Mouse (Mus musculus): ENCODE measurements around the gene Cnot6.

Cnot6 gene

GRCm38 (mm10) chr11:49654651-49655050 lies 57.9 kb downstream of the Cnot6 start:
- no peak for DNase-seq (ENCODE audit: low spot score in 2 of 2)

DNA sequence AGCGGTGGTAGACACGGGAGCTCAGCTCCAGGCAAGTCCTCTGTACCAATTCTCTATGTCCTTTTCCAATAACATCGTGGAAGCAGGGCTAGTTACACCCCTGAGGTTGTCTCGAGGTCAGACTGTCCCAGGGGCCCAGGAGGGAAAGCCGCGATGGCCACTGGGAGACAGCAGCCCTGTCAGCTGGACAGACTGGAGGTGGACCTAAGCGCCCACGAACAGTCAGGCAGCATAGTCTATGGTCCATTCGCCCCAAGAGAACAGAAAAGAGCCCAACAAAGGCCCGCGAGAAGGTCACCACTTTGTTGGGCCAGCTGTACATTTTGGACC lies 59.5 kb downstream of the Cnot6 start:
- DNase-seq (ENCODE audit: low spot score in 2 of 2), result no peak

DNA sequence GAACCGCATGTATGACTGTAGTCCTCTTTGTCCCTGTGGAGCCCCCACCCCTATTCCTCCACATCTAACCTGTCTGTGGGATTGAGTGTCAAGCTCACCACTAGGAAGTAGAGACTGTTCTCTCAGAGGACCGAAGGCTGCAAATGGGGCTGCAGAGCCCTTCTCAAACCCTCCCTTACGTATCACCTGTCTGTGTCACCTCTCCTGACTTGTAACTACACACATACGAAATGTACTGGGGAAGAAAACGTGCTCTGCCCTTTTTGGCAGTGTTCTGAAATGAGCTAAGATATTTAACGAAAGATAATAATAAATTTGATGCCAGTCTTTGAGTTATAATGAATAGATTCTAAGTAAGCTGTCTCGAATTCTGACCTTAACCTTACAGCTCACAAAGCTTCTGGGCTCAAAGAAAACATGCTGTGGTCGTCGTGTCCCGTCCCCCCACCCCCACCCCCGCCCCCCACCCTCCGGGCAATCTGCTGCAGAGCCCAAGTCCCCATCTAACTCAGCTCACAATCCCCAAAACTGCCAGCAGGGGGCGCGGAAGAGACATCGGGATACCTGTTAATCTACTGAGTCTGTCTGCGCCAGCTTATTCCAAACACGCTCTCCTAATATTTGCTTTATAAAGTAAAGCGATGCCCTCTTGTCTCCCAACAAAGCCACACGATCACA lies 60.0 kb downstream of the Cnot6 start:
- peak; percentile 50 to 69 for DNase-seq (ENCODE audit: low spot score in 2 of 2)

DNA sequence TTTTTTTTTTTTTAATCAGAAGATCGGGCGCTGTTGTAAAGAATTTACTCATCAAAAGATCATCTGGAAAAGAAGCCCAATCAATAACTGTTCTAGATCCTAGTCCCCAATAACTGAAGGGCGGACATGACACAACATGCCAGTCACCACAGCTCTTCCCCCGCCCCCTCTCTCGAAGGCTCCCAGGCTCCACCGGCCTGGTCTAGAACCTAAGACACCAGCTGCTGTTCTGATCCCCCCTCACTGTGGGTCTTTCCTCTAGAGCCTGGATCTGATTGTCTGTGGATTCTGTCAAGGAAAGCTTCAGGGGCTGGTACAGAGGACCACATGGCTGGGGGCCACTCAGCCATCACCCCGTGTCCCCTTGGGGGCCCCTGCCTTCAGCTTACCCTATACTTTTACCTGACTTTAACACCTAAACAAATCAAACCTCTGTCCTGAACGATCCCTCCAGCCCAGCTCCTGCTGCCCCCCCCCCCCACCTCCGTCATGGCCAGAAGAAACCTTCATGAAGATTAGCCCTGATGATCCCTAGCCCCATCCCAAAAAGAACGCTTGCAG lies 60.7 kb downstream of the Cnot6 start:
- no peak for DNase-seq (ENCODE audit: low spot score in 2 of 2)

- no peak for DNase-seq (ENCODE audit: low spot score in 2 of 2)
These were observed 61.3 kb downstream of the Cnot6 start for GRCm38 (mm10) chr11:49650994-49651761.

DNA sequence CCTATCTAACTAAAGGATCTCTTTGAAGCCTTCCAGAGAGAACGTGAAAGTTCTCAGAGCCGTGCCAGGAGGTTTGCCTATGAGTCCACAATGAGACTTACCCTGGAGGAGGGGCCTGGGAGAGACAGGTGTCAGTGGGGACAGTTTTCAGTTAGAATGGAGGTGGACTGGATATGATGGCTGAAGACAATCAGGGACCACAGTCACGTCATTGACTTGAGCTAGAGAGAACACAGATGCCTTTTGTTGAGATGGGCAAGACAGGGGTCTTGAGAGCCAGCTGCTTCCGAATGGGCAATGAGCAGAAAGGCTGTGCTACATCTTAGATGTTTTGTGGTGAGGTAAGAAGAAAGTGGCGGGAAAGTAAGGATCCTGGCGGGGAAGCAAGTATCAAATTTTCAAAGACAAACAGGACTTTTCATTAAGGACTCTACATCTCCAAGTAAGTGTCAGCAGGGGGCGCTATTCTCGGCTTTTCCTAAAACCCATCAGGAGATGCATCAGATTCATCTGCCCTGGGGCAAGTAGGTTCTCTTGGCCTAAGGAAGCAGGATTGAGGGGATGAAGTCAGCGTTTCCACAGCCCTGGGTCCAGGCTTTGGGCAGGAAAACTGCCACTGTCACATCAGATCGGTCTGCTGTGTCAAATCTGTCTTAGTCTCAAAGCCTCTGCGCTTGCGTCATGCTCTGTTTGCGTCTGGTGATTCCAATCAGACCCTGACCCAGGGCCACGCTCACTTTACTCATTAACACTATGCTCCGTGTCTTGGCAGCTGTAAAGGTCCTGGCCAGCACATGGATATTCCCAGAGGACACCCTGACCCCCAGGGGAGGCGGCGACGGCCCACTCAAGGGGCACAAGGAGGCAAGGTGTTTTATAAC lies 62.2 kb downstream of the Cnot6 start:
- no peak for DNase-seq (ENCODE audit: low spot score in 2 of 2)

GRCm38 (mm10) chr11:49645677-49646076 lies 66.8 kb downstream of the Cnot6 start:
- no peak for DNase-seq (ENCODE audit: low spot score in 2 of 2)

DNA sequence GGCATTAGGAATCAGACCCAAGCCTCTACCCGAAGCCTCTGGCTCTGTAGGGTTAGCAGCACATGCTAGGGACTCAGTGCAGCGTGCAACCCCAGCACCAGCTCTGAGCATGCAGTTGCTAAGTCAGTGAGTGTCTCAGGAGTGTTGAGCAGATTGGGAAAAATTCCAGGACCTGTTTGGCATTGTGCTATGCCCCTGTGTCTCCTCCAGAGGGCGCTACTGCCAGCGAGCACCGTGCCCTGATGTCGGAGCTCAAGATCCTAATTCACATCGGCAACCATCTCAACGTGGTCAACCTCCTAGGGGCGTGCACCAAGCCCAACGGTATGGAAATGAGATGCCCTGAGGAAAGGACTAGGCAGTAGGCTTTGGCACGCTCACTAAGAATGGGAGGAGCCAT lies 76.1 kb downstream of the Cnot6 start:
- no peak for DNase-seq (ENCODE audit: low spot score in 2 of 2)

- no peak for DNase-seq (ENCODE audit: low spot score in 2 of 2)
These were observed 76.9 kb downstream of the Cnot6 start for GRCm38 (mm10) chr11:49635671-49636070.

DNA sequence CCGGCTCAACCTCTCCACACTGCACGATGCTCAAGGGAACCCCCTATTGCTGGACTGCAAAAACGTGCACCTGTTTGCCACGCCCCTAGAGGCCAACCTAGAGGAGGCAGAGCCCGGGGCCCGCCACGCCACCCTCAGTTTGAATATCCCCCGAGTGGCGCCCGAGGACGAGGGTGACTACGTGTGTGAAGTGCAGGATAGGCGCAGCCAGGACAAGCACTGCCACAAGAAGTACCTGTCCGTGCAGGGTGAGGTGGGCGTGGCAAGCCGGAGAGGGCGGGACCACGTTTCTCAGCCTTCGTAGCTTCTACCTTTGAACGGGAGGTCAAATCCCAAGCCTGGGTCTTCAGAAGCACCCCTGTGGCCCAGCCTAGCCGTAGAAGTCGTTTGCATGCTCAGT lies 78.4 kb downstream of the Cnot6 start:
- no peak for DNase-seq (ENCODE audit: low spot score in 2 of 2)

DNA sequence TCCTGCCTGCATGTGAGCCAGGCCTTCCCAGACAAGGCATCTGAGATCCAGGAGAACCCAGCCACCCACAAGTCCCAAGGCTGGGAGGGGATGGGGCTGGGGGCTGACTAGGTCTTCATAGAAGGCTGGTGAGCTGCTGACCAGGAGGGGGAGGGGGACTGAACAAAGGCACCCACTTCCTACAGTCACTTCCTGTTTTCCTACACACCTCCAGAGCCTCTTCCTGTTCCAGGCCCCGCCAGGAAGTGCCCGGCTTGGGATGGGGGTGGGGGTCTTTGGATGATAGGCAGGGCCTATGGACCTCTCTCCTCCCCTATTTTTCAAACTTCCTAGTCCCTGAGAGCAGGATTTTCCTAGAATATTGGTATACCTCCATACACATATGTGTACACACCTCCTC lies 80.3 kb downstream of the Cnot6 start:
- DNase-seq (ENCODE audit: low spot score in 2 of 2), result no peak

- DNase-seq (ENCODE audit: low spot score in 2 of 2), result no peak
These were observed 81.4 kb downstream of the Cnot6 start for GRCm38 (mm10) chr11:49631154-49631553.

DNA sequence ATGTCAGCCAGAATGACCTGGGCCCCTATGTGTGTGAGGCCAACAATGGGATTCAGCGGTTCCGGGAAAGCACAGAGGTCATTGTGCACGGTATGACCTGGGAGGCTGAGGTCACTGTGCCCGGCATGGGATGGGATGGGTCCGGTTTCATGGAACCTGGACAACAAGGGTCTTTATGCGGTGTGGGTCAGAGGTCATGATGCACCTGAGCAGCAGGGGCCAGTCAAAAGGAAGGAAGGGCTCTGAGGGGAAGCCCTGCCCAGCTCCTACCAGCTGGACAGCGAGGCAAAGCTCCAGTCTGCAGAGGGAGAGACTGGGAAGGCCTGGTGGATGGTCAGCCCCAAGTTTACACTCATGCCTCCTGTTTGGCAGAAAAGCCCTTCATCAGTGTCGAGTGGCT lies 85.8 kb downstream of the Cnot6 start:
- no peak for DNase-seq (ENCODE audit: low spot score in 2 of 2)

GRCm38 (mm10) chr11:49625863-49626262 lies 86.7 kb downstream of the Cnot6 start:
- DNase-seq (ENCODE audit: low spot score in 2 of 2), result no peak

DNA sequence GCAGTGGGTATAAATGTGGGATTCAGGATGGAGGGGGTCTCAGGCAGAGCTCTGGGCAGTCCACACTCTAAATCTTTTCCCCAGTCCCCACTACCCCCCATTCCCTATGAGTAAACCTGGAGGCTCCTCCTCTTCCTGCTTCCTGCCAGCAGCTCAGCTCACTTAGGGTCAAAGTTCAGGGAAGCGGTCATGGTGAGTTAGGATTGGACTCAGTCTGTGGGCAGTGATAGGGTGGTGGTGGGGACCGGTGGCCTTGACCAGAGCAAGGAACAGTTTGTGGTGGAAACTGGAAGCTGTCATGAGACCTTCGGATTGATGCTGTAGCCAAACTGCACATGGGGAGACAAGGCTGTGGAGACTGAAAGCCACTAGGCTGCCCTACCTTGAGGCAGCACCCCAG lies 88.4 kb downstream of the Cnot6 start:
- DNase-seq (ENCODE audit: low spot score in 2 of 2), result no peak

- DNase-seq (ENCODE audit: low spot score in 2 of 2), result no peak
These were observed 90.6 kb downstream of the Cnot6 start for GRCm38 (mm10) chr11:49621953-49622352.

Measured in natural killer cell, adult 2 months (primary cell).